Mouse (Mus musculus): ENCODE measurements at regions not wholly inside any gene's neighbourhood (a gene's known extent, or its start where the extent isn't known, plus 50 kb on each side); places are given as distances from the start of the nearest gene placed in this dataset.
A peak's percentile ranks its signal among the peaks of the same experiment; 100 is the strongest.

DNA sequence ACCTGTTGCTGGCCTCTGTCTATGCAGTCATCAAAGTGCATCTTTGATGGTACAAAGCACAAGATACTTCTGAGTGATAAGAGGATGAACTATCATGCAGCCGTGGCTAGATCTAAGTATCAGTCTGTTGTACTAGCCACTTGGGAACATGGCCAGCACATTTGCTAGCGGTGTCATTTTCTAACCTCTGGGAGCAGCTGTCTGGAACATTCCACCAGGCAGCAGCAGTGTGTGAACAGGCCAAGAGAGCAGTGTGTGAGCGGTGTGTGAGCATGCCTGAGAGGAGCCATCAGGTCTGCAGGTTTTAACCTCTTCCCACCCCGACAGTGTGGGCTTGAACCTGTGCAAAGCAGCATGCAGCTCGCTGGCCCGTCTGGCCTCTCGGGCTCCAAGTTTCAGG, 248.3 kb downstream of the Gadd45g start:
- no peak for DNase-seq (ENCODE audit: low spot score)

GRCm38 (mm10) chr13:52096506-52096905, 250.0 kb downstream of the Gadd45g start:
- DNase-seq (ENCODE audit: low spot score) = no peak

- no peak for DNase-seq (ENCODE audit: low spot score)
These were observed 259.6 kb downstream of the Gadd45g start for GRCm38 (mm10) chr13:52105989-52106642.

GRCm38 (mm10) chr13:52108349-52108921, 262.0 kb downstream of the Gadd45g start:
- no peak for DNase-seq (ENCODE audit: low spot score)

- no peak for DNase-seq (ENCODE audit: low spot score)
These were observed 262.7 kb downstream of the Gadd45g start for GRCm38 (mm10) chr13:52109039-52109759.

- DNase-seq (ENCODE audit: low spot score) = no peak
These were observed 264.3 kb downstream of the Gadd45g start for GRCm38 (mm10) chr13:52110750-52111149.

DNA sequence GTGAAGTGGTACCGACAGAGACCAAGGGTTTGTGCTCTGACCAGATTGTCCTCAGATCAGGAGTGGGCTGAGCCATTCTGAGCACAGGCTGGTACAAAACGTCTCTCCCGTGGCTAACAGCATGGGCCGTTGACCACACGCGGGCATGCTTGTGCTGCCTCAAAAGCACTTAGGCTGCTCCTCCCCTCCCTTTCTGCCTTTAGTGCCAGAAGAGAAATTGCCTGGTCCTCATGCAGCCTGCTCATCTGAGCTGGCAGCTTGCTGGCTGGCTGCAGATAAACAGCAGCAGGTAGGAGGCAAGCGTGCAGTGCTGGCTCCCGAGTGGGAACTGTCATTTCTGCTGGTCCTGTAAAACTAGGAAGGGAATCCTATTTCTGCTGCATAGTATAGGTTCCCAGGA, 267.1 kb downstream of the Gadd45g start:
- DNase-seq (ENCODE audit: low spot score) = no peak

- no peak for DNase-seq (ENCODE audit: low spot score)
These were observed 268.0 kb downstream of the Gadd45g start for GRCm38 (mm10) chr13:52114431-52114830.

- DNase-seq (ENCODE audit: low spot score) = peak; percentile 20
These were observed 268.5 kb downstream of the Gadd45g start for GRCm38 (mm10) chr13:52114962-52115361.

GRCm38 (mm10) chr13:52116241-52116640, 269.8 kb downstream of the Gadd45g start:
- DNase-seq (ENCODE audit: low spot score) = no peak

- no peak for DNase-seq (ENCODE audit: low spot score)
These were observed 270.3 kb downstream of the Gadd45g start for GRCm38 (mm10) chr13:52116756-52117155.

DNA sequence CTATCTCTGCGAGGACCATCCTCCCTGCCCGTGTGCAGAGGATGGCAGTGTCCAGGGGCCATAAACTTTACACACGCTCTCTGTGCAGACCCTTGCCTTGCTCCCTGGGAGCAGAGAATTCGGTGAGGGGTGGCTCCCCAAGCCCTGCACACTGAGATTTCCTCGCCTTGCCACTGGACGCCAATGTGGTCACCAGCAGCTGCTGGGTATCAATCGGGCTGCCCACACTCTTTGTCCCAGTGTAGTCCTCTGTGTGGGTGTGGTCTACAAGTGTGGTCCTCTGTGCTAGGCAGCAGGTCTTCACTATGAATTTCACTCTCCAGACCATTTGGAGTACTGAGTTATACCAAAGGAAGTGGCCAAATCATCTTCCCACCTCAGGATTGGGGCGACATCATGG, 274.3 kb downstream of the Gadd45g start:
- no peak for DNase-seq (ENCODE audit: low spot score)

DNA sequence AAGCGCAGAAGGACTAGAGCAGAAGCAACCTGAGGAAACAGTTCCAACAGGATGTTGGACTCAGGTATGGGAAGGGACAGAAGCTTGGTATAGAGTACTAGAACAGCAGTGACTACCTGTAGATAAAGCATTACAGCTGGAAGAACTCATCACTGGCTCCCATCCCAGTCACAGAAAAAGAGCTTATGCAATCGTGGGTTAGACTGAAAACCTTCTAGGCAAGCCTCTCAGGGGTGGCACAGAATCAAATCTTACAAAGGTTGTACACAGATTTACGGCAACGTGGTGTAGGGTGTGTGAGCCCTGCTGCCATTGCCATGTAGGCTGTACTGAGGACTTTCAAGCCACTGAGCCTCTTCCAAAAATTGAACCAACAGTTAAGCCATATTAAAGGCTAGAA, 278.6 kb downstream of the Gadd45g start:
- DNase-seq (ENCODE audit: low spot score) = no peak

DNA sequence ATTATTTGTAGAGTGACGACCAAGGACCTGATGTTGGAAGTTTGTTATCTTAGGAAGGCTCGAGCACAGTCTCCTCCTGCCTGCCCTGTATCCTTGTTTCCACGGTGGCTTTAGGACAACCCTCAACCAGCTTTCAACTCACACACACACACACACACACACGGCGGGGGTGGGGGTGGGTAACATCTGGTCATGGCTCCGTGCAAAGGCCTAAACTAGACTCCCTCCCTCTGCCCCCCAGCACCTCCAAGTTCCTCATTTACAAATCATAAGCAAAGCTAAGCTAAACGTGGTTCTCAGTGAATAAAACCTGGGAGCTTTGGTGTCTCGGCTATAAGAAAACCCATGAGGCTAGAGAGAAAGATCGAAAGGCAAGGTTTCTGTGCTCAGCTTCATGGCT, 281.3 kb downstream of the Gadd45g start:
- no peak for DNase-seq (ENCODE audit: low spot score)

DNA sequence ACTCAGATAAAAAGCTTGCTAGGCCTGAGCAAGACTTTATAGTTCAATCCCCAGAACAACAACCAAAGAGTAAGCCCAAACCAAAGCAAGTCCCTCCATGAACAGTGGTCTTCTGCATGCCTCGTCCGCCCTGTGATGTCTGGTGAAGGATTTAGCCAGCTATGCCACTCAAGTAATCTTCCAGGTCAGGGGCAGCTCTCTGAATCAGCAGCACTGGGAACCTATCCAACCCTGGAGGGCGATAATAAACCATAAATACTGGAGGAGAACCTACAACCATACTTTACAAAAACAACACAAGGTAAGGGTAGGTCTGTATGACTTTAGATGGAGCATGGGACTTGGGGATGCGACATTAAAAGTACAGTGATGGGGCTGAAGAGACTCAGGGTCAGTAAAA, 283.0 kb downstream of the Gadd45g start:
- no peak for DNase-seq (ENCODE audit: low spot score)

- no peak for DNase-seq (ENCODE audit: low spot score)
These were observed 286.7 kb downstream of the Gadd45g start for GRCm38 (mm10) chr13:52133202-52133601.

DNA sequence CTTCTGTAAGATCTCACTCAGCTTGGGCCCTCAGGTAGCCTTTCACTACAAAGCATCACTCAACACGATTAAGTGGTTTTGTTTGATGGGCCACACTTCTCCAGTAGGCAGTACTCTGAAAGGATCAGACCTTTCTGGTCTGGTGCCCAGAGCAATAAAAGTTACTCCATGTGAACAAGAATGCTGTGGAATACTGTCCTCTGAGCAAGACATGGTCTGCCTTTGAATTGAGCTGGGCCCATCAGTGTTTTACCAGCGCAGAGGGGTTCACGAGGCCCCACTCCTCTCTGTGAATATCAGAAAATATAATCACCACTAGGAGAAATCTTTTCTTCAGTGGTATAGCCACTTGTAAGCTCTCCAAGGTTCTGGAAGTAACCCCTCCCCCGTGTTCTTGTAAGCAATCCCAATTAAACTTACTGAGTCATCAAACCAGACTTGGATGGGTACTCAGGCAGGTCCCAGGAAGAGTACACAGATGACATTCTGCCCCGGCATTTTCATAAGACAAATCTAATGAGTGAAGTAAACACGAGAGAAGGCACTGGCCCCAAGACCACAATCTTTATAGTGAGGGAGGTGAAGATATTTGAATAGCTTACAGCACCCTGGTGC, 292.0 kb downstream of the Gadd45g start:
- DNase-seq (ENCODE audit: low spot score) = no peak

- DNase-seq (ENCODE audit: low spot score) = no peak
These were observed 292.8 kb downstream of the Gadd45g start for GRCm38 (mm10) chr13:52139140-52139809.

DNA sequence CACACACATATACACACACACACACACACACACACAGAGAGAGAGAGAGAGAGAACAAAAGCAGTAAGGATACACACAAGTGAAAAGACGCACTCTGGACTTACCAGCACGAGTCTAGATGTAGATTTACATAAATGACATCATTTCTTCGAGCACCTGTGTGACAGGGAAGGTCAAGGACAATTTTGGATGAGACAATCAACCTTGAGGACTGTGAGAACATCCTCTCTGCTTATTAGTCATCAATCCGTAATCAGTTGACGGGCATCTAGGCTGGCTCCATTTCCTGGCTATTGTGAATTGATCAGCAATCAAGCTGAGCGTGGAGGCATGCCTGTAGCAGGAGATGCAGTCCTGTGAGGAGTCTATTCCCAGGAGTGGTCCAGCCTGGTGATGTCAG, 293.7 kb downstream of the Gadd45g start:
- DNase-seq (ENCODE audit: low spot score) = no peak

GRCm38 (mm10) chr13:52144066-52144465, 297.6 kb downstream of the Gadd45g start:
- peak; percentile 55 for DNase-seq (ENCODE audit: low spot score)

GRCm38 (mm10) chr13:52145926-52146325, 299.4 kb downstream of the Gadd45g start:
- DNase-seq (ENCODE audit: low spot score) = no peak

- DNase-seq (ENCODE audit: low spot score) = no peak
These were observed 303.8 kb downstream of the Gadd45g start for GRCm38 (mm10) chr13:52150281-52150680.

Measured in T-cell, adult 2 months (primary cell).